Mouse (Mus musculus) embryonic facial prominence, embryonic 11.5 days (tissue): ENCODE measurements at regions not wholly inside any gene's neighbourhood (a gene's known extent, or its start where the extent isn't known, plus 50 kb on each side); places are given as distances from the start of the nearest gene placed in this dataset.

ENCODE experiments used
- ATAC-seq: fragments of 200-750 bp; cut with Nextera tagmentation; replicated peaks from 2 replicates; pipeline ENCODE4 v1.8.0; 2017; ENCODE audit warnings: low read depth; ENCODE audit not compliant: insufficient number of reproducible peaks, low FRiP score, low TSS enrichment
- DNase-seq: peaks from one replicate; pipeline ENCODE4 v3.0.0-alpha.2; 2015; ENCODE audit warnings: low spot score
- H3K27ac ChIP-seq: fragments of 300-500 bp; sonication (generic); replicated peaks from 2 replicates; pipeline ENCODE4 v1.5.1; 2014; ENCODE audit warnings: mild to moderate bottlenecking, low read depth, low read length, control low read depth
- H3K27me3 ChIP-seq: fragments of 300-500 bp; sonication (generic); 2 replicates; pipeline ENCODE4 v1.6.1; 2014; ENCODE audit warnings: mild to moderate bottlenecking, low read length, moderate library complexity, mixed read lengths; ENCODE audit not compliant: control insufficient read depth, insufficient read depth
- H3K36me3 ChIP-seq: fragments of 300-500 bp; sonication (generic); replicated peaks from 2 replicates; pipeline ENCODE4 v1.6.1; 2014; ENCODE audit warnings: low read depth, mild to moderate bottlenecking, low read length, moderate library complexity, mixed read lengths; ENCODE audit not compliant: control insufficient read depth, insufficient read depth
- H3K4me1 ChIP-seq: fragments of 300-500 bp; sonication (generic); 2 replicates; pipeline ENCODE4 v1.6.1; 2014; ENCODE audit warnings: low read length, mixed read lengths; ENCODE audit not compliant: control insufficient read depth, insufficient read depth
- H3K4me2 ChIP-seq: fragments of 300-500 bp; sonication (generic); 2 replicates; pipeline ENCODE4 v1.6.1; 2014; ENCODE audit warnings: low read depth, mild to moderate bottlenecking, control low read depth, low read length, moderate library complexity
- H3K4me3 ChIP-seq: fragments of 300-500 bp; sonication (generic); 2 replicates; pipeline ENCODE4 v1.5.1; 2014; ENCODE audit warnings: low read depth, low read length, control low read depth
- H3K9ac ChIP-seq: fragments of 300-500 bp; sonication (generic); replicated peaks from 2 replicates; pipeline ENCODE4 v1.6.1; 2014; ENCODE audit warnings: mild to moderate bottlenecking, control low read depth, low read length
- H3K9me3 ChIP-seq: fragments of 300-500 bp; sonication (generic); replicated peaks from 2 replicates; pipeline ENCODE4 v1.6.1; 2016; ENCODE audit warnings: mild to moderate bottlenecking, low read length, inconsistent platforms, mixed read lengths; ENCODE audit not compliant: control insufficient read depth
- WGBS: fragments of 180-500 bp; shearing (Covaris S2); extraction: QIAGEN DNeasy Blood & Tissue Kit; methylation state at CpG from one replicate; pipeline ENCODE4 v1.1.7; 2014; 5-methylcytosine and 5-hydroxymethylcytosine counted together

DNA sequence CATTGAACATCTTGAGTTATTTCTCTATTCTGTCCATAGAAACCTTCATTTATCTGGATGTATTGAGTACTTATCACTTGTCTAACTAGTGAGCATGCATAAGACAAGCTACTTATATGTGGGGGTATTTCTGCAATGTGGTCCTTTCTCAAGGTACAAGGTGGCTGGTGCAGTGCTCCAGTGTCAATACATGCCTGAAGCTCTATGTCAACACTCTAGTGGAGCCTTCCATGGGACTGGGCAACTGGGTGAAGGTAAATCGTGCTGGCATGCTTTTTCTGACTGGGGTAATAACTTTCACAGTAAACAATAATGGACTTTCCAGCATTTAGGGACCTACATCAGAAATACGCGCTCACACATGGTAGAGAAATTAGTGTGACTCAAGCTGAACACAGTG, 750.9 kb downstream of the 1700064H15Rik start:
- Histone ChIP-seq H3K4me1 (no peaks in the 10 kb centered on the region), H3K27ac (no peak overlapping the region), H3K9ac (no peak overlapping the region), H3K9me3 (no peaks in the 10 kb centered on the region), H3K27me3 (no peaks in the 10 kb centered on the region), H3K4me2 (no peak overlapping the region), H3K36me3 (no peaks in the 10 kb centered on the region), H3K4me3 (no peak overlapping the region)
- no peak for ATAC-seq
- DNase-seq = no peak
- 96% methylated on average over 3 of the region's 3 CpGs for WGBS

DNA sequence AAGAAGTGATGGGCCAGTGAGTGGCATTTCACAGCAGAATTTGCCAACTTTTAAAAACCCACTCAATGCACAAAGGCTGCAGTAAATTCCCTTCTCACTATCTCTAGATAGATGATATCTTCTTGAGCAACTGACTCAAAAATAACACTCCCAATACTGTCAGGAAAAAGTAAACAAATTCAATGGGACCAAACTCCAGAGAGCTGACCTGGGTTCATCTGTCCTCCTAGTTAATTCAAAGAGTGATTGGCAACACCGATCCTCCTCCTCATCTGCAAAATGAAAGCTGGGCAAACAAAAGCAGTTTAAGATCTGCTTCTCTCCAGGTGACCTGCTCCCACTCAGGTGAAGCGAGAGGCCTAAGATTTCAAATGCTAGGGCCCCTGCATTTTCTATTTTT, 747.3 kb downstream of the 1700064H15Rik start:
- H3K9ac ChIP-seq = no peak overlapping the region
- DNase-seq (no peak), ATAC-seq (no peak)
- WGBS = 74% methylated on average over 2 of the region's 2 CpGs
- H3K4me1 ChIP-seq = no peaks in the 10 kb centered on the region
- H3K27ac ChIP-seq = no peak overlapping the region
- H3K27me3 ChIP-seq = no peaks in the 10 kb centered on the region
- no peaks in the 10 kb centered on the region for H3K9me3 ChIP-seq
- H3K4me2 ChIP-seq = no peak overlapping the region
- no peaks in the 10 kb centered on the region for H3K36me3 ChIP-seq
- H3K4me3 ChIP-seq = no peak overlapping the region

DNA sequence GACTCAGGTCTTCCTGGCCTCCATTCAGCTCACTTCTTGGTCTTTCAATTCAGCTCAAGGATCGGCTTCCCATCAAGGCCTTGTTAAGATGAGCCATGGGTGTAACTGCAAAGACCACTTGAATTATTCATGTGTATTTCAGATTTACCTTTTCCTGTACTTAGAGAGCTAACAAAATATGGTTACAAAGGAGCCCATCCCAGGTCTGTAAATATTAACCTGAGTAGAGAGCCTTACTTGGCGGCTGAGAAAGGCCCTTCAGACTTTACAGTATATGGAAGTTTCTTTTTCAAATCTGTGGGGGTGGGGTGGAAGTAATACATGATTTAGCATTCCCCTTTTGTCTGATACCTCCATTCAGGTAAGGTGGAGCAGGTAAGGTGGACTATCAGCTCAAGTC, 735.7 kb downstream of the 1700064H15Rik start:
- no peak overlapping the region for H3K27ac ChIP-seq
- H3K4me2 ChIP-seq = no peak overlapping the region
- no peaks in the 10 kb centered on the region for H3K27me3 ChIP-seq
- no peaks in the 10 kb centered on the region for H3K4me1 ChIP-seq
- H3K9ac ChIP-seq = no peak overlapping the region
- H3K4me3 ChIP-seq = no peak overlapping the region
- WGBS = 87% methylated on average over 2 of the region's 2 CpGs
- no peaks in the 10 kb centered on the region for H3K36me3 ChIP-seq
- DNase-seq = no peak
- no peaks in the 10 kb centered on the region for H3K9me3 ChIP-seq
- ATAC-seq = no peak

DNA sequence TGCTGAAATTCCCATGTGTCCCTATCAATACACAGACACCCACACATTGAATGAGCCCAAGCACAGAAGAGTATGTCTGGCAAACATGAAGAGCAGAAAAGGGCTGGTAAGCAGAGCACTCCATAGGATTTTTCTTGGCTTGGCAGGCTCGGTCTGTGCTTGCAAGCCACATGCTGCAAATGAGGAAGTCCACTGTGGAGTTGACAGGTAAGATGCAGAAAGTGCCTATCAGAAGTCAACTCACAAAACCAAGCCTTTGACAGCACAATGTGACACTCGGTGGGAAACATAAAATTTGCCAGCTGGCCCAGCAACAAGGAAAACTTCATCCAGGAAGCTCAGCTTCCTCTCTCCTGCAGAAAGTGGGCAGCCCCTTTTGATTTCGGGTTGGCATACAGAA, 722.7 kb downstream of the 1700064H15Rik start:
- ATAC-seq (no peak), DNase-seq (no peak)
- H3K27me3 ChIP-seq = no peaks in the 10 kb centered on the region
- H3K4me1 ChIP-seq = no peaks in the 10 kb centered on the region
- no peak overlapping the region for H3K4me3 ChIP-seq
- no peak overlapping the region for H3K27ac ChIP-seq
- 73% methylated on average over 3 of the region's 3 CpGs for WGBS
- H3K9me3 ChIP-seq = no peaks in the 10 kb centered on the region
- H3K9ac ChIP-seq = no peak overlapping the region
- no peaks in the 10 kb centered on the region for H3K36me3 ChIP-seq
- H3K4me2 ChIP-seq = no peak overlapping the region

DNA sequence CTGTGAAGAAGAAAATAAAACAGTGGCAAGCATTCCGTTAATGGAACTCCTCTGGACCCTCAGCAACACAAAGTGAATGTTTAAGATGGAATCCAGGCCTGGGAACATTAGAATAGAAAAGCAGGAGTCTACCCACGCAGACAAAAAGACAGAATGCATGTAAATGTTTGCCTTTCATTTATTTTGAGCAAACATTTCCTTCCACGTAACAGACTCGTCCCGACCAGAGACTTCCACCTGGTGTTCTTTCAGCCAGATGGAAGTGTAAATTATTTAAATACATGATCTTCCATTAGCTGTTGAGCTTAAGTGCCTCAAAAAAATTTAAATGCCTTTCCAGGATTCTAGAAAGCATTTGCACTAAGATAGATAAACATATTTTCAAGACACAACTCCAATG, 722.3 kb downstream of the 1700064H15Rik start:
- DNase-seq (no peak), ATAC-seq (no peak)
- 69% methylated on average over 5 of the region's 5 CpGs for WGBS
- H3K27me3 ChIP-seq = no peaks in the 10 kb centered on the region
- no peak overlapping the region for H3K9ac ChIP-seq
- H3K27ac ChIP-seq = no peak overlapping the region
- H3K36me3 ChIP-seq = no peaks in the 10 kb centered on the region
- H3K4me2 ChIP-seq = no peak overlapping the region
- H3K4me3 ChIP-seq = no peak overlapping the region
- no peaks in the 10 kb centered on the region for H3K9me3 ChIP-seq
- H3K4me1 ChIP-seq = no peaks in the 10 kb centered on the region

DNA sequence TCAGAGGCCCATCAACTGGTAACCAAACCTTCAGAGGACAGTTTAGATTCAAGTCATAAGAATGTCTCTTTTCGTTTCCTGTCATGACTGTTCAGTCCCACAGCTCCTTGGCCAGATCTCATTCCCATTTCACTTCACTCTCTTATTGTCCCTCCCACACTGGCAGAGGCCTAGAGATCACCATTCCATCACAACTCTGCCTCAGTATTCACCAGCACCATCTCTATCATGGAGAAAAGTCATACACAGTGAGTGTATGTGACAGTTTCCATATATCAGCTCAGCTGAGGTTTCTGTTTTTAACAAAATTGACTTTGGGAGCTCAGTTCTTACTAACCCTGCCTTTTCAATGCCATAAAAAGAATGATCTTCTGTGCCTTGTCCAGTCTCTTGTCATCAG, 719.7 kb downstream of the 1700064H15Rik start:
- Histone ChIP-seq H3K9ac (no peak overlapping the region), H3K9me3 (no peaks in the 10 kb centered on the region), H3K4me3 (no peak overlapping the region), H3K4me2 (no peak overlapping the region), H3K27ac (no peak overlapping the region), H3K36me3 (no peaks in the 10 kb centered on the region), H3K4me1 (no peaks in the 10 kb centered on the region), H3K27me3 (no peaks in the 10 kb centered on the region)
- DNase-seq (no peak), ATAC-seq (no peak)
- WGBS = 88% methylated on average over 1 of the region's 1 CpGs

DNA sequence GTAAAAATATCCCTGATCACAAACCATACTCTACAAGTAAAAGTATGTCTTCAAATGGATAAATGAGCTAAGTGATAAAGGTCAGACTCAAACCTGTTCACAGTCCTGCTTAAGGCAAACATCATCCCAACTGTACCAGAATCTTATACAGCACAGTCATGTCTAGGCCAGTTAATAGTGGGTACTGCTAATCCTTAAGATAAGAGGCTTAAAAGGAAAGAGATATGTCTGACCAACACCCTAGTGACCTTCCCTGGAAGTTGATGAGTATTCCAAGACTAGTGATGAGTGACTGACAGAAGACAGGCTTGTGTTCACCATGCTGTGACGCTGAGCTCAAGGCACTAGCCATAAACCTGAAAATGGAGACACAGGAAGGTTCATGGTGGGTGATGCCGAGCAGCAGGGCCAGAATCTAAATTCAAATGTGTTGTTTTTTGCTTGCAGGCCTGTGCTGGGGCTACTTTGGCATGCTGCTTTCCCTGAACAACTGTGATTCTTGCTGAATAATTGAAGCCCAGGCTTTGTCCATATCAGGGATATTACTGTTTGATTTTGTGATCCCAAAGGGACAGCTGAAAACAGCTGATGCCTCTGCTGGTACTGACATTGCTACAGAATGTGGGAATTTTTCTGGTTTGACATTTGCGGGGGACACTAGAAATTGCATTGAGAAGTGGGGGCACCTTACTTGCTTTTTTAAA, 699.9 kb downstream of the 1700064H15Rik start:
- 82% methylated on average over 3 of the region's 3 CpGs for WGBS

DNA sequence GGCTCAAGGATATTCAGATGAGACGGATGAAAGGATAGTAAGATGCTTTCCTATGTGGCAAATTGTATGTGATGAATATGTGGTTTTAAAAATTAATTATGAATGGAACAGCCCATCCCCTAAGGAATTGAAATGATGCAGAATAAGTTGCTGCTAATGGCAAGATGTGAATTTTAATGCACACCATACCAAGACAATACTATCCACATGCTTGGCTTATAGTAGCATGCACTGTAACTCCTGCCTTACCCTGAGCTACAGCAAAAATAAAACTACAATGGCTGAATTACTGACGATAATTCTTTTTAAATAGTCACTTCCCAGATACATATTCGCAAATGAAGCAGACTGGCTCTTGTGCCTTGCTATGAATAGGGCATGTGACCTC, 699.4 kb downstream of the 1700064H15Rik start:
- no peaks in the 10 kb centered on the region for H3K9me3 ChIP-seq
- H3K4me3 ChIP-seq = no peak overlapping the region
- no peaks in the 10 kb centered on the region for H3K36me3 ChIP-seq
- no peak for DNase-seq
- no peak overlapping the region for H3K27ac ChIP-seq
- H3K4me1 ChIP-seq = no peaks in the 10 kb centered on the region
- no peak overlapping the region for H3K9ac ChIP-seq
- no peak overlapping the region for H3K4me2 ChIP-seq
- ATAC-seq = no peak
- 89% methylated on average over 3 of the region's 3 CpGs for WGBS
- no peaks in the 10 kb centered on the region for H3K27me3 ChIP-seq

More for the DNA sequence above, 699.9 kb downstream of the 1700064H15Rik start:
- no peaks in the 10 kb centered on the region for H3K36me3 ChIP-seq
- H3K4me2 ChIP-seq = no peak overlapping the region
- no peaks in the 10 kb centered on the region for H3K4me1 ChIP-seq
- H3K27ac ChIP-seq = no peak overlapping the region
- DNase-seq (no peak), ATAC-seq (no peak)
- no peak overlapping the region for H3K4me3 ChIP-seq
- no peak overlapping the region for H3K9ac ChIP-seq
- H3K9me3 ChIP-seq = no peaks in the 10 kb centered on the region
- H3K27me3 ChIP-seq = no peaks in the 10 kb centered on the region
